Mouse (Mus musculus) liver, adult 2 months (tissue): ENCODE data around the gene Atpaf2. TPM values are rescaled to one million over a fixed set of nuclear protein-coding genes. Genes with fewer than 3 reads are reported as not detected.
A peak's percentile ranks its signal among the peaks of the same experiment; 100 is the strongest.

Source experiments
- DNase-seq: peaks from one replicate; pipeline ENCODE4 v3.0.0-alpha.2; 2011; ENCODE audit warnings: low read depth, low spot score; ENCODE audit errors: extremely low read depth
- H3K27ac ChIP-seq: fragments of 200-500 bp; replicated peaks from 2 replicates; pipeline ENCODE4 v1.5.1; 2012; ENCODE audit warnings: low read depth, mild to moderate bottlenecking, control low read depth, inconsistent platforms, low read length; ENCODE audit not compliant: insufficient read depth
- H3K27me3 ChIP-seq: fragments of 200-500 bp; 2 replicates; pipeline ENCODE4 v1.6.1; 2012; ENCODE audit warnings: mild to moderate bottlenecking, moderate library complexity, low read length, inconsistent platforms; ENCODE audit not compliant: control insufficient read depth, insufficient read depth
- H3K36me3 ChIP-seq: fragments of 200-500 bp; 2 replicates; pipeline ENCODE4 v1.6.1; 2012; ENCODE audit warnings: low read length, inconsistent platforms; ENCODE audit not compliant: control insufficient read depth, insufficient read depth
- H3K4me1 ChIP-seq: fragments of 200-500 bp; 2 replicates; pipeline ENCODE4 v1.6.1; 2011; ENCODE audit warnings: low read length; ENCODE audit not compliant: control insufficient read depth, insufficient read depth
- H3K4me3 ChIP-seq: fragments of 200-500 bp; 2 replicates; pipeline ENCODE4 v1.5.1; 2011; ENCODE audit warnings: low read depth, mild to moderate bottlenecking, control low read depth, low read length, moderate library complexity; ENCODE audit not compliant: insufficient read depth
- H3K79me2 ChIP-seq: fragments of 200-500 bp; 2 replicates; pipeline ENCODE4 v1.6.1; 2012; ENCODE audit warnings: inconsistent platforms, mild to moderate bottlenecking, low read length, moderate library complexity; ENCODE audit not compliant: control insufficient read depth, insufficient read depth
- H3K9ac ChIP-seq: fragments of 200-500 bp; 2 replicates; pipeline ENCODE4 v1.6.1; 2012; ENCODE audit warnings: low read depth, mild to moderate bottlenecking, control low read depth, inconsistent platforms, low read length
- CTCF ChIP-seq: fragments of 200-500 bp; IDR thresholded peaks from 2 replicates; pipeline ENCODE4 v1.5.1; 2011; ENCODE audit warnings: low read depth, low read length, control low read depth
- POLR2A ChIP-seq: fragments of 200-500 bp; IDR thresholded peaks from 2 replicates; pipeline ENCODE4 v1.6.1; 2011; ENCODE audit warnings: low read length, control low read depth; ENCODE audit not compliant: insufficient read depth; ENCODE audit errors: extremely low read depth
- WGBS: fragments of 180-500 bp; shearing (Covaris S2); methylation state at CpG from one replicate; pipeline ENCODE4 v1.1.7; 2018; 5-methylcytosine and 5-hydroxymethylcytosine counted together
- polyA plus RNA-seq: library from polyadenylated mRNA; depleted of rRNA; stranded (reverse); fragments of >200 nt; gene quantifications from 2 replicates; pipeline ENCODE4 v1.2.3, GENCODE M21; 2012
- total RNA-seq: library from RNA; depleted of rRNA; stranded (reverse); fragments of >200 nt; gene quantifications from 2 replicates; pipeline ENCODE4 v1.2.3, GENCODE M21; 2014

Gene Atpaf2
- total and polyA plus RNA-seq, 2 experiments = 15.3 to 23.3 TPM

GRCm38 (mm10) chr11:60416963-60417716 is 1.1 kb downstream of the Atpaf2 start, which contains the start of gene Gid4:
TSS of gene Gid4 (plus strand) at chr11:60417145.
- Histone ChIP-seq H3K4me1 (peaks cover 9% of the 10 kb centered on the region), H3K27ac (peak within 1 kb of the TSS; percentile 85), H3K27me3 (no peaks in the 10 kb centered on the region), H3K36me3 (no peaks in the 10 kb centered on the region), H3K4me3 (peak within 1 kb of the TSS; percentile 78), H3K79me2 (peaks cover 11% of the 10 kb centered on the region; the same call in 1 of the 2 replicates), H3K9ac (peak within 1 kb of the TSS; percentile 92)
- 1% methylated on average over 80 of the region's 81 CpGs for WGBS
- DNase-seq = peak; percentile 93
- no peak for TF ChIP-seq CTCF
- peak; percentile 43; the same call in 1 of the 2 replicates for TF ChIP-seq POLR2A

GRCm38 (mm10) chr11:60416590-60416962 is 1.7 kb downstream of the Atpaf2 start:
- TF ChIP-seq POLR2A = no peak
- no peak for TF ChIP-seq CTCF
- peak overlapping the region; percentile 74 for H3K9ac ChIP-seq
- WGBS = under 1% methylated on average over 21 of the region's 21 CpGs
- no peaks in the 10 kb centered on the region for H3K27me3 ChIP-seq
- H3K4me3 ChIP-seq = peak overlapping the region; percentile 73
- H3K4me1 ChIP-seq = peaks cover 9% of the 10 kb centered on the region
- H3K27ac ChIP-seq = peak overlapping the region; percentile 66
- H3K79me2 ChIP-seq = peaks cover 14% of the 10 kb centered on the region; the same call in 1 of the 2 replicates
- no peaks in the 10 kb centered on the region for H3K36me3 ChIP-seq
- no peak for DNase-seq

GRCm38 (mm10) chr11:60412921-60413320 is 5.3 kb downstream of the Atpaf2 start:
- WGBS = 73% methylated on average over 2 of the region's 2 CpGs
- DNase-seq = no peak
- peaks cover 6% of the 10 kb centered on the region for H3K4me1 ChIP-seq
- peaks cover 11% of the 10 kb centered on the region; the same call in 1 of the 2 replicates for H3K79me2 ChIP-seq
- H3K4me3 ChIP-seq = no peak overlapping the region
- no peak overlapping the region for H3K9ac ChIP-seq
- H3K36me3 ChIP-seq = peaks cover 12% of the 10 kb centered on the region; the same call in 1 of the 2 replicates
- H3K27ac ChIP-seq = no peak overlapping the region
- no peaks in the 10 kb centered on the region for H3K27me3 ChIP-seq
- no peak for TF ChIP-seq POLR2A
- no peak for TF ChIP-seq CTCF

- 6% methylated on average over 3 of the region's 3 CpGs for WGBS
- Histone ChIP-seq H3K9ac (no peak overlapping the region), H3K27ac (no peak overlapping the region), H3K27me3 (no peaks in the 10 kb centered on the region), H3K4me1 (peaks cover 6% of the 10 kb centered on the region), H3K79me2 (peaks cover 7% of the 10 kb centered on the region; the same call in 1 of the 2 replicates), H3K36me3 (peaks cover 16% of the 10 kb centered on the region), H3K4me3 (no peak overlapping the region)
- DNase-seq = peak; percentile 60
- TF ChIP-seq CTCF (peak; percentile 47), POLR2A (no peak)
Observed at GRCm38 (mm10) chr11:60412173-60412572, 6.1 kb downstream of the Atpaf2 start.

- 97% methylated on average over 1 of the region's 1 CpGs for WGBS
- TF ChIP-seq CTCF (no peak), POLR2A (no peak)
- Histone ChIP-seq H3K27ac (no peak overlapping the region), H3K9ac (no peak overlapping the region), H3K36me3 (peaks cover 43% of the 10 kb centered on the region), H3K4me3 (no peak overlapping the region), H3K79me2 (peaks cover under 1% of the 10 kb centered on the region; the same call in 1 of the 2 replicates), H3K4me1 (peaks cover 7% of the 10 kb centered on the region), H3K27me3 (no peaks in the 10 kb centered on the region)
- no peak for DNase-seq
Observed at GRCm38 (mm10) chr11:60406606-60407005, 11.7 kb downstream of the Atpaf2 start.

GRCm38 (mm10) chr11:60397172-60397571 is 21.1 kb downstream of the Atpaf2 start:
- H3K79me2 ChIP-seq = no peaks in the 10 kb centered on the region
- TF ChIP-seq POLR2A (no peak), CTCF (no peak)

More at GRCm38 (mm10) chr11:60397172-60397571, 21.1 kb downstream of the Atpaf2 start:
- peaks cover 3% of the 10 kb centered on the region; the same call in 1 of the 2 replicates for H3K4me1 ChIP-seq
- DNase-seq = no peak
- no peak overlapping the region for H3K4me3 ChIP-seq
- no peaks in the 10 kb centered on the region for H3K27me3 ChIP-seq
- H3K27ac ChIP-seq = no peak overlapping the region
- H3K36me3 ChIP-seq = peaks cover 9% of the 10 kb centered on the region
- WGBS = 95% methylated on average over 2 of the region's 2 CpGs
- no peak overlapping the region for H3K9ac ChIP-seq
